Mouse (Mus musculus) large intestine, adult 2 months (tissue): ENCODE data around the gene Slc15a2. TPM values are rescaled to one million over a fixed set of nuclear protein-coding genes. Genes with fewer than 3 reads are reported as not detected.

Source experiments
- DNase-seq: peaks from one replicate; pipeline ENCODE4 v3.0.0-alpha.2; 2012; ENCODE audit warnings: low read depth, low spot score
- WGBS: fragments of 180-500 bp; shearing (Covaris S2); methylation state at CpG from one replicate; pipeline ENCODE4 v1.1.7; 2018; 5-methylcytosine and 5-hydroxymethylcytosine counted together
- polyA plus RNA-seq: library from polyadenylated mRNA; depleted of rRNA; stranded (reverse); fragments of >200 nt; gene quantifications from 2 replicates; pipeline ENCODE4 v1.2.3, GENCODE M21; 2012; rRNA removed

Slc15a2 gene
- polyA plus RNA-seq, result 0.62 and 2.4 TPM in 2 replicates

GRCm38 (mm10) chr16:36784594-36785313 lies at the start of gene Slc15a2:
Gene Slc15a2 (minus strand): TSS chr16:36784962.
- 46% methylated on average over 10 of the region's 10 CpGs for WGBS

GRCm38 (mm10) chr16:36828820-36829219 lies 44.1 kb upstream of the Slc15a2 start:
- DNase-seq, result no peak
- WGBS, result 25% methylated on average over 11 of the region's 11 CpGs

More at GRCm38 (mm10) chr16:36784594-36785313, at the start of gene Slc15a2:
- DNase-seq, result no peak

DNA sequence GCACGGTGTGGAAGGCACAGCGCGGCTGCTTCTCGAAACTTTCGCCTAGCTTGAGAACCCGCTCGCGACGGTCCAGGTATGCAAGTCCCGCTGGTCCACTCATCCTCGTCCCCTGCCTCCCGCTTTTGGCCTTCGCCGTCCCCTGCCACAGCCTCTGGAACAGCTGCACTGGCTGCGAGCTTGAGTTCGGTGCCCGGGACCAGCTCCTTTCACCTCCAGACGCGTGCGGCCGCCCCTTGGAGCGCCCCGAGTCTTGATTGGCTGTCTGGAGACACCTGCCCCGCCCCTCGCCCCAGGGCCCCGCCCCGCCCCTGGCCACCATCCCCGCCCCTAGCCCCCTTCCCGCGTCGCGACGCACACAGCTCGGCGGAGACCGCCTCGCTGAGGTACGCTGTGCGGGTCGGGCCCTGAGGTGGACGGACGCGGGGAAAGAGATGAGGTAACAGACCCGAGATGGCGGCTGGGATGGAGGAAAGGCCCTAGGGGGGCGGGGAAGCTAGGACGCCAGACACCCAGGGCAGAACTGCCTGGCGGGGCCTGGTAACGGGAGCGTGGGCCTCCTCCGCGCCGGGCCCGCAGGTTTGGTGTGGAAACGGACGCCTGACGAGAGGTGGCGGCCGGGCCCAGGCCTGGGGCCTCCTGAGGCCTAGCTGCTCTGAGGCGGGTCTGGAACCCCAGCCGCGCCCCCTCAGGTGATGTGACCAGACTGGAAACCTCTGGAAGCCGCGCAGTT lies 43.5 kb upstream of the Slc15a2 start, which contains the start of gene Iqcb1:
TSS of gene Iqcb1 (plus strand) at position 332 of the 733 bp plus-strand sequence.
- under 1% methylated on average over 64 of the region's 64 CpGs for WGBS
- peak; percentile 32 for DNase-seq

GRCm38 (mm10) chr16:36827611-36828053 lies 42.9 kb upstream of the Slc15a2 start:
- 8% methylated on average over 11 of the region's 11 CpGs for WGBS
- DNase-seq, result no peak

GRCm38 (mm10) chr16:36821474-36821873 lies 36.7 kb upstream of the Slc15a2 start:
- no peak for DNase-seq
- WGBS, result 3% methylated on average over 3 of the region's 3 CpGs

- no peak for DNase-seq
- 56% methylated on average over 3 of the region's 3 CpGs for WGBS
Measured at GRCm38 (mm10) chr16:36820747-36821146, 36.0 kb upstream of the Slc15a2 start.

DNA sequence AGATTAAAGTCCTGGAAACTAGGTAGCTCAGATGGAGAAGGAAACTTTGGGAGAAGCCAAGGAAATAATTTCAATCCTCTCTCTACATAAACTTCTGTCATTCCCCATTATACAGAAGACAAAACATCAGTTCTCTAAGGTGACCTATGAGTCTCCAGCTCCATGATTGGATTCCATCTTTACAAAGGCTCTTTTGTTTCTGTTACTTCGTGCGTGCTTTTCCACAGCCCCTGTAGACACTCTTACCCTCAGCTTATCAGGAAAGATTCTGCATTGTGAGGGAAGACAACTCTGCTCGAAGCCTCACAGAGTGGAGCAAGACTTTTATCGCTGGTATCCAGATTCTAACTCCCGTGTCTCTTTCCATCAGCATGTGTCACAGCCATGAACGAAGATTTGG lies 35.3 kb upstream of the Slc15a2 start:
- WGBS, result 78% methylated on average over 6 of the region's 6 CpGs

DNA sequence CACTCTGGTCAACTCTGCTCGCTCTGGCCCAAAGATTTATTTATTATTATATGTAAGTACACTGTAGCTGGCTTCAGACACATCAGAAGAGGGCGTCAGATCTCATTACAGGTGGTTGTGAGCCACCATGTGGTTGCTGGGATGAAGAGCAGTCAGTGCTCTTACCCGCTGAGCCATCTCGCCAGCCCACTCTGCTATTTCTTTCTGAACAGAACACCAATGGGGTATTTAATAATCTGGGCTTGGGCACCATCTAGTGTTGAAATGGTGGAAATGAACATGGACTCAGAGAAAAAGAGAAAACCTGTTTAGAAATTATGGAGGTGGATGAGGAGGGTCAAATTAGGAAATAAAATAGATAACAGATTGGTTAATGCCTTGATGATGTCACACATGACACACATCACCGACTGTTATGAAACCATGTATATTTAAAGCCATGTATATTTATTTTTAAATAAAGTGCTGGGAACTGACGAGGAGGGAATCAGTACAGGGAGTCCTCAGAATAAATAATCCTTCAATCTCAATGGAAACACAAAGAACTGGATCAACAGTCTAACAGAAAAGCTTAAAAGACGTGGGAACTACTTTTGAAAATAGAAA lies 32.7 kb upstream of the Slc15a2 start:
- WGBS, result 19% methylated on average over 7 of the region's 7 CpGs
- peak; percentile 59 for DNase-seq

More for the DNA sequence above, 35.3 kb upstream of the Slc15a2 start:
- DNase-seq, result no peak

DNA sequence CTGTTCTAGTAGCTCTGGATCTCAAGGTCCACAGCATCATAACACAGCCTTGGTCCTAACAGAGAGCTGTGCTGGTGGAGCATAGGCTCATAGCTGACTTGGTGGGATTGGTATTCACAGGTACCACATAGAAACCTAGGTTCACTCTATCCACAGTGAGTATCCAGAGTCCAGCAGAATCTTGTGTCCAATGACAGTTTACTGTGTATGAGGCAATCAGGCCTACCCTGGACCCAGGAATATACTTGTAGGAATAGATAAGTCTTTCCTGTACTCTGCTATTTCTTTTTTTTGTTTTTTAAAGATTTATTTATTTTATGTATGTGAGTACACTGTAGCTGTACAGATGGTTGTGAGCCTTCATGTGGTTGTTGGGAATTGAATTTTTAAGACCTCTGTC lies 32.2 kb upstream of the Slc15a2 start:
- DNase-seq, result no peak

DNA sequence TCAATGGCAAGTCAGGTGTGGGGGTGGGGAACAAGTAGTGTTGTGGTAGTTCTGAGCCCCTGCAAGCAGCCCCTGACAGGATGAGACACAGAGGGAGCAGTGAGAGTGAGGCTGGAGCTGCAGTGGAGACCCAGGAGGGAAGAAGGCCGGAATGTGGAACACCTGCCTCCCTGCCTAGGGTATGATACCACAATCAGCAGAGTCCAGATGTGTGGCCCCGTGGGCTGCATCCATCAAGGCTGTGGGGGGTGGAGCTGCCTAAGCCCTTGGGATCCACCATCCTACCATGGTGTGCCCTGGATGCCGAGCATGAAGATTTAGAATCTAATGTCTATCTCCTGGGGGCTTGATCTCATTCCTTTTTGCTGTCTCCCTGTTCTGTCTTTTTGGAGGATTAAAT lies 28.9 kb upstream of the Slc15a2 start:
- 83% methylated on average over 3 of the region's 3 CpGs for WGBS

DNA sequence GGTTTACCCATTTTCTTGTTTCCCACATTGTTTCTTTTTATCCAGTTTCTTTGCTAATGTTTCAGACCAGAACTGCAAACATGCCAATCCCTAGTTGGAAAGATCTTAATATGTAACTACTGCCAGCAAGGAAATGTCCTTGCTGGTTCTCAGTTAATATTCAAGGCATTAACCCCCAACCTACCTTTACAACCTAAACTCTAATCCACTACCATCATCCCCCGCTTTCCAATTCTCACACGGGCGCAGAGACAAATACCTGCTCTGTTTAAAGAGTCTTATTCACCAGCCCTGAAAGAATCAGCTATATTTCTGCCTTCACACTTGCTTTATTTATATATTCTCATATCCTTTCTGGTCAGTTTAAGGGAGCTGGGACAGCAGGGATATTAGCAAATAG lies 23.9 kb upstream of the Slc15a2 start:
- DNase-seq, result no peak
- WGBS, result 30% methylated on average over 3 of the region's 3 CpGs

More for the DNA sequence above, 28.9 kb upstream of the Slc15a2 start:
- no peak for DNase-seq

DNA sequence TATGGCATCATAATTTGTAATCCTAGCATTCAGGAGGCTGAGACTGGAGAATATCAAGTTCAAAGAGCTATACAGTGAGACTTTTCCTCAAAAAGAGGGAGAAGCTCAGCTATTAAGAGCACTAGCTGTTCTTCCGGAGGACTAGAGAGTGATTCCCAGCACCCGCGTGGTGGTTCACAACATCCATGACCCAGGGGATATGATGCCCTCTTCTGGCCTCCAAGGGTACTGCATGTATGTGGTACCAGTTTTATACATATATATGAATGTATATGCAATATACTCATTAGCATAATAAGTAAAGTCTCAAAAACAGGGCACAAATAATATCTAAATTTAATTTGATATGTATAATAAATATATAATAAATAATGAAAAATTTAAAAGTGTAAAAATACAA lies 17.6 kb upstream of the Slc15a2 start:
- DNase-seq, result no peak
- WGBS, result 91% methylated on average over 3 of the region's 3 CpGs

DNA sequence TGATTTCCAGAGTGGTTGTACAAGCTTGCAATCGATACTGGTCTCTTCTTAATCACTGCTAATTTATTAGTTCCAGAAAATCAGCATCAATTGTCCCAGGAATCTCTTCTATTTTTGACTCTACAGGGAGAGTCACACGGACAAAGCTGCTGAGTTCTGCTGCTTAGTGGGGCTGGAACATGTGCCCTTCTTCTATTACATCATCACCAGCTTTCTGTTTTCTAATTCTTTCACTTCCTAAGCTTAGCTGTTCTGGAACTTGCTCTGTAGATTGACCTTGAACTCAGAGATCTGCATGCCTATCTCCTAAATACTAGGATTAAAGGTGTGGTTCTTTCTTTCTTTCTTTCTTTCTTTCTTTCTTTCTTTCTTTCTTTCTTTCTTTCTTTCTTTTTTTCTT lies 13.6 kb upstream of the Slc15a2 start:
- WGBS, result 80% methylated on average over 2 of the region's 2 CpGs

DNA sequence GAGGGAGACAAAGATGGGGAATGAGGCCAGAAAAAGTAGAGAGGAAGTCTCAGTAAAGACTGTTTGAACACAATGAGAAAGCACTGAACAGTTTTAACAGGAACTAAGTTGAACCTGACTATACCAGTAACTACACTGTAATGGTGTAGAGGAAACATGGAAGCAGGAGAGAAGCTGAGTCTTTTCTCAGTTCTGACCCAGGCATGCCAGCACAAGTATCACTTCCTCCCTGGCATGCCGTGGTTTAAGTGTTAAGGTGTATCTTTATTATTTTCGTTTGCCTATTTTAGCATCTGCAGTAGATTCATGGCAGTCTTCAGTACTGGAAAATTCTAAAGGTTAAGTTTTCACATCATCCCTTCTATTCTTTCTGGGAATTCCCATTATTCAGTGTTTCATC lies 10.2 kb upstream of the Slc15a2 start:
- 69% methylated on average over 2 of the region's 2 CpGs for WGBS
- no peak for DNase-seq

More for the DNA sequence above, 13.6 kb upstream of the Slc15a2 start:
- no peak for DNase-seq

DNA sequence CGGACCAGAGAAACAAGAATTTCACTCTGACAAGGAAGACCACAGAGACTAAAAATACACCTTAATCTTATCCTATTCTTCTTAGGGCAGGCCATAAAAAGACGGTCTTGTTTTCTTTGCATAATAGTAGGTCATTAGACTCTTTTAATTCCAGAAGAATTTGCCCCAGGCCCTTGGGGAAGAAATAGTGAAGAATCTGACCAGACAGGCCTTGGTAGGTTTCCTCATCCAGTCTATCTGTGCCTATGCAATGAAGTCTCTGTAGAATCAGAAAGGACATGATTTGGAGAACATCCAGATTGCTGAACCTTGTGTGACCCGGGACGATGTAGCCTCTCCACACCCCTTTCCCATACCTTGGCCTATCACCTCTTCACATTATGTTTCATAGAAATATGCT lies 5.4 kb upstream of the Slc15a2 start:
- WGBS, result 55% methylated on average over 4 of the region's 4 CpGs
- DNase-seq, result no peak

DNA sequence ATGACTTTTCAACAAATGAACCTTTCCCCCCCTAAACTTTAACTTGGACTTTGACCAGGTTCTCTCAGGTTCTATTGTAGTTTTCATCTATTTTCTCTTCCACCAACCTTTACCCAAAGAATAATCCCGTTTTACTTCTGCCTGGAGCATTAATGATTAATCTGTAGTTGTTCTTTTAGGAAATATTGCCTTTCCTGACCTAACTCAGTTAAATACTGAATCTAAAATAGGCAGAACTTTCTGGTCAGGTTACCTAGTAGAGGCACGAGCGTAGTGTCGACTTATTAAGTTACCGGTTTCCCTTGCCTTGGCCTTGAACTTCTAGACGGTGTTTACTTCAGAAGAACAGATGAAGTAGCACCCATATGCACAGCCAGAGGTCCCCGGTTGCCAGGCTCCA lies 1.7 kb upstream of the Slc15a2 start:
- 59% methylated on average over 7 of the region's 7 CpGs for WGBS
- DNase-seq, result no peak

- WGBS, result 77% methylated on average over 2 of the region's 2 CpGs
- no peak for DNase-seq
Measured at GRCm38 (mm10) chr16:36784146-36784545, 616 bp downstream of the Slc15a2 start.

GRCm38 (mm10) chr16:36775658-36776057 lies 9.1 kb downstream of the Slc15a2 start:
- no peak for DNase-seq
- WGBS, result 73% methylated on average over 6 of the region's 6 CpGs

- 43% methylated on average over 5 of the region's 5 CpGs for WGBS
- no peak for DNase-seq
Measured at GRCm38 (mm10) chr16:36772996-36773395, 11.8 kb downstream of the Slc15a2 start.

DNA sequence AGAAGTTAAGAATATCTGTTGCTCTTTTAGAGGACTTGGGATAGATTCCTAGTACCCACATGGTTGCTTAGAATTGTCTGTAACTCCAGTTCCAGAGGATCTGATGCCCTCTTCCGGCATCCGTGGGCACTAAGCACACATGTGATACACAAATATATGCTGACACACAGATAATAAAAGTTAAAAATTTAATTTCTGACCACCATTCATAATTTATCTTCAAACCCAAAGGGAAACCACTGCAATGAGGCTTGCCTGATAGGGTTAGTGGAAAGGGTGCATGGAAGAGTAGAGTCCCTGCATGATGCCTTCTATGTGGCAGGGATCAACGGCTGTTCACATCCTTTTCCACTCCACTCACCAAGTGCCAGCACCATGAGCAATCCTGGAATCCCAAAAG lies 13.1 kb downstream of the Slc15a2 start:
- DNase-seq, result no peak
- WGBS, result 92% methylated on average over 3 of the region's 3 CpGs
